In the genomic region with DNA sequence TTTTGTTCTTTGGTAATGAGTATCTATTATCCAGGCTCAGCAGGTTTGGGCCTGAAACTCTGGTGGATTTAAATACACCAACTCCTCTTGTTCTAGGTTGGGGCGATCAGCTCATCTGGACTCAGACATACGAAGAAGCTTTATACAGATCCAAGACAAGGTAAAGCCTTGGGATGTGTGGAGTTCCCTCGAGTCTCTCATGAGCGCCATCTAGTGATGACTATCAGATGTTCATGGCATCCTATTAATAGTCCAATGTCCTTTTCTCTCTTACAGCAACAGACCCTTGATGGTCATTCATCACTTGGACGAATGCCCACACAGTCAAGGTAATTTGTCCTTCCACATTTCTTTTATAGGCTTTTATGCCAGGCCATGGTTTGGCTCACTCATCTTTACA, we compare ENCODE assay signal across 8 mouse cellular contexts. TPM values are rescaled to one million over a fixed set of nuclear protein-coding genes. Genes with fewer than 3 reads are reported as not detected.
DNase-seq lines count a peak whose midpoint lies in the region; ATAC-seq and TF ChIP-seq lines count a peak whose summit lies in the region.

No protein-coding gene starts in this region.

- H3K27ac ChIP-seq in liver, adult 2 months (replicated peaks; ENCODE audit: insufficient read depth, low read depth, low read length): no peak overlapping the region
- H3K27ac ChIP-seq in MEL (ENCODE audit: control insufficient read depth, low read depth, low read length): no peak overlapping the region
- no peak overlapping the region for H3K27ac ChIP-seq in forebrain, embryonic 14.5 days (ENCODE audit: low read depth, low read length)
- H3K27ac ChIP-seq in liver, embryonic 14.5 days: no peak overlapping the region

- TF ChIP-seq EP300 in MEL (IDR thresholded peaks at IDR 0.05; ENCODE audit: low read depth in 1 of 2, low read length in 2 of 2): no peak
- no peak for TF ChIP-seq EP300 in liver, embryonic 14.5 days (IDR thresholded peaks at IDR 0.05; ENCODE audit: low read depth)

- H3K4me1 ChIP-seq in liver, adult 2 months (ENCODE audit: control insufficient read depth, insufficient read depth, low read length): no peaks in the 10 kb centered on the region
- peaks cover 0 to 2% of the 10 kb centered on the region in 2 experiments; a peak in 1 of 4 replicates for H3K4me1 ChIP-seq in MEL (ENCODE audit: control insufficient read depth in 1 of 2, insufficient read depth in 2 of 2, low read length in 2 of 2)
- peaks cover 3% of the 10 kb centered on the region; the same call in 1 of the 2 replicates for H3K4me1 ChIP-seq in forebrain, embryonic 14.5 days (ENCODE audit: control insufficient read depth, insufficient read depth, low read length)
- H3K4me1 ChIP-seq in liver, embryonic 14.5 days (replicated peaks; ENCODE audit: control insufficient read depth in 2 of 2, insufficient read depth in 2 of 2, low read length in 1 of 2): no peaks in the 10 kb centered on the region

- no peaks in the 10 kb centered on the region for H3K36me3 ChIP-seq in liver, adult 2 months (ENCODE audit: control insufficient read depth, insufficient read depth, low read length)
- H3K36me3 ChIP-seq in MEL (ENCODE audit: control insufficient read depth in 1 of 2, insufficient read depth in 2 of 2, low read length in 2 of 2): peaks cover 0 to 3% of the 10 kb centered on the region in 2 experiments; a peak in 1 of 4 replicates
- H3K36me3 ChIP-seq in forebrain, embryonic 14.5 days (ENCODE audit: control insufficient read depth, insufficient read depth, low read length): no peaks in the 10 kb centered on the region
- no peaks in the 10 kb centered on the region for H3K36me3 ChIP-seq in liver, embryonic 14.5 days (replicated peaks; ENCODE audit: control insufficient read depth, insufficient read depth, low read depth)

- no peak for TF ChIP-seq POLR2A in liver, adult 2 months (IDR thresholded peaks at IDR 0.05; ENCODE audit: extremely low read depth, insufficient read depth, low read length)
- TF ChIP-seq POLR2A in MEL (IDR thresholded peaks at IDR 0.05; ENCODE audit: control insufficient read depth in 1 of 2, insufficient read depth in 1 of 2, low read depth in 1 of 2, low read length in 2 of 2, poor library complexity in 1 of 2): no peak
- no peak for TF ChIP-seq POLR2A in brain, embryonic 14.5 days (IDR thresholded peaks at IDR 0.05; ENCODE audit: borderline replicate concordance, extremely low read depth, insufficient read depth, insufficient read length, poor library complexity, severe bottlenecking)

- 25% methylated on average over 5 of the region's 5 CpGs for WGBS in liver, adult 2 months
- 27% methylated on average over 5 of the region's 5 CpGs for WGBS in forebrain, embryonic 14.5 days
- WGBS in liver, embryonic 14.5 days (ENCODE audit: insufficient replicate concordance): 22% methylated on average over 5 of the region's 5 CpGs

- H3K9ac ChIP-seq in liver, adult 2 months (ENCODE audit: low read depth, low read length): no peak overlapping the region
- H3K9ac ChIP-seq in MEL (ENCODE audit: control insufficient read depth, low read depth, low read length, poor library complexity, severe bottlenecking): no peak overlapping the region
- no peak overlapping the region for H3K9ac ChIP-seq in forebrain, embryonic 14.5 days (ENCODE audit: low read length)
- no peak overlapping the region for H3K9ac ChIP-seq in liver, embryonic 14.5 days (replicated peaks)

- H3K4me3 ChIP-seq in liver, adult 2 months (ENCODE audit: insufficient read depth, low read depth, low read length): no peak overlapping the region
- H3K4me3 ChIP-seq in MEL (ENCODE audit: control insufficient read depth in 1 of 2, insufficient read depth in 1 of 2, low read depth in 2 of 2, low read length in 2 of 2): no peak overlapping the region
- no peak overlapping the region for H3K4me3 ChIP-seq in forebrain, embryonic 14.5 days (ENCODE audit: low read depth, low read length)
- H3K4me3 ChIP-seq in liver, embryonic 14.5 days (ENCODE audit: insufficient read depth in 1 of 2, low read depth in 2 of 2, low read length in 2 of 2): no peak overlapping the region

- peak; percentile 19; the same call in 1 of the 2 replicates for TF ChIP-seq CTCF in liver, adult 2 months (IDR thresholded peaks at IDR 0.05; ENCODE audit: low read depth, low read length)
- TF ChIP-seq CTCF in MEL (IDR thresholded peaks at IDR 0.05 in 2 of 3, conservative IDR thresholded peaks at IDR 0.05 in 1 of 3; ENCODE audit: control insufficient read depth in 1 of 3, insufficient read depth in 1 of 3, low read depth in 2 of 3, low read length in 3 of 3, poor library complexity in 1 of 3, severe bottlenecking in 1 of 3): peak; percentile 42 to 76 (median 76)
- peak; percentile 52; the same call in 1 of the 2 replicates for TF ChIP-seq CTCF in brain, embryonic 14.5 days (IDR thresholded peaks at IDR 0.05; ENCODE audit: borderline replicate concordance, extremely low read depth, insufficient read depth, insufficient read length)
- peak; percentile 48 for TF ChIP-seq CTCF in liver, embryonic 14.5 days (IDR thresholded peaks at IDR 0.05; ENCODE audit: low read depth)

- no peak overlapping the region for H3K4me2 ChIP-seq in forebrain, embryonic 14.5 days (ENCODE audit: low read length)
- no peak overlapping the region for H3K4me2 ChIP-seq in liver, embryonic 14.5 days (ENCODE audit: low read depth)

- peak; percentile 27 for DNase-seq in liver, adult 2 months (ENCODE audit: extremely low read depth, low read depth, low spot score)
- DNase-seq in liver: no peak
- DNase-seq in MEL (ENCODE audit: low read depth, low spot score): peak; percentile 67
- DNase-seq in brain, embryonic 14.5 days (ENCODE audit: low read depth): peak; percentile 67
- DNase-seq in forebrain, embryonic 14.5 days (ENCODE audit: low spot score): peak; percentile 70
- peak in 2 of 3 experiments; percentile 5 to 26 for DNase-seq in liver, embryonic 14.5 days (ENCODE audit: low read depth in 3 of 3, low spot score in 3 of 3)
- DNase-seq in ovary, postnatal 36 days (ENCODE audit: low spot score): no peak
- DNase-seq in layer of hippocampus, postnatal 14 days (ENCODE audit: low spot score in 2 of 2): no peak

- H3K9me3 ChIP-seq in MEL (replicated peaks; ENCODE audit: insufficient read depth, low read length): no peaks in the 10 kb centered on the region
- no peaks in the 10 kb centered on the region for H3K9me3 ChIP-seq in forebrain, embryonic 14.5 days (replicated peaks; ENCODE audit: control insufficient read depth, low read length)
- no peaks in the 10 kb centered on the region for H3K9me3 ChIP-seq in liver, embryonic 14.5 days (ENCODE audit: control insufficient read depth, low read length)

- H3K27me3 ChIP-seq in liver, adult 2 months (ENCODE audit: control insufficient read depth, insufficient read depth, low read length): peaks cover 2% of the 10 kb centered on the region; the same call in 1 of the 2 replicates
- H3K27me3 ChIP-seq in MEL (ENCODE audit: control insufficient read depth in 1 of 2, insufficient read depth in 2 of 2, low read length in 2 of 2): no peaks in the 10 kb centered on the region
- H3K27me3 ChIP-seq in forebrain, embryonic 14.5 days (replicated peaks; ENCODE audit: control insufficient read depth, insufficient read depth, low read length): no peaks in the 10 kb centered on the region
- H3K27me3 ChIP-seq in liver, embryonic 14.5 days (ENCODE audit: control insufficient read depth, insufficient read depth, low read length): no peaks in the 10 kb centered on the region

- no peaks in the 10 kb centered on the region for H3K79me2 ChIP-seq in liver, adult 2 months (ENCODE audit: control insufficient read depth, insufficient read depth, low read length)
- no peaks in the 10 kb centered on the region for H3K79me2 ChIP-seq in MEL (ENCODE audit: control insufficient read depth, insufficient read depth, low read length, poor library complexity)

- TF ChIP-seq RAD21 in MEL (IDR thresholded peaks at IDR 0.05; ENCODE audit: low read depth, low read length): peak; percentile 53

- peak; percentile 32; the same call in 1 of the 2 replicates for ATAC-seq in forebrain, embryonic 14.5 days
- ATAC-seq in liver, embryonic 14.5 days (ENCODE audit: insufficient read depth): no peak

TF ChIP-seq in MEL, 35 proteins besides CTCF, POLR2A, EP300 and RAD21:
- TF ChIP-seq BHLHE40 (IDR thresholded peaks at IDR 0.05; ENCODE audit: borderline replicate concordance, low read depth, low read length) (no peak), ZC3H11A (IDR thresholded peaks at IDR 0.05; ENCODE audit: low read depth, low read length) (peak; percentile 48; the same call in 1 of the 2 replicates), SMC3 (IDR thresholded peaks at IDR 0.05; ENCODE audit: low read depth, low read length) (peak; percentile 76), HCFC1 (IDR thresholded peaks at IDR 0.05; ENCODE audit: low read depth, low read length) (no peak)

RNA-seq across cellular contexts. Expression of gene Agr2, which starts 3.1 kb away (rescaled TPM):
- 0.47 TPM in 1 of 2 replicates, not detected in the other for total RNA-seq in liver, adult 2 months (2014; rRNA removed)
- 0.27 and 0.29 TPM in 2 replicates for polyA plus RNA-seq in liver, adult 2 months (2012; rRNA removed)
- total RNA-seq in MEL (2012; rRNA removed): not detected in 2 replicates
- not detected for polyA plus RNA-seq in MEL (2012; ENCODE audit: insufficient read depth in 1 of 2, insufficient read length in 2 of 2, low read depth in 1 of 2, low replicate concordance in 2 of 2, missing spikeins in 1 of 2)
- polyA plus RNA-seq in brain, embryonic 14.5 days (2012; rRNA removed): not detected in 2 replicates
- polyA plus RNA-seq in forebrain, embryonic 14.5 days (2014; fragmentation: Nextera tagmentation; extraction: Ambion mirVana): not detected in 2 replicates
- polyA plus RNA-seq in liver, embryonic 14.5 days (2012; rRNA removed): 0.07 and 0.09 TPM in 2 replicates
- not detected in 2 replicates for polyA plus RNA-seq in liver, embryonic 14.5 days (2014; fragmentation: Nextera tagmentation; extraction: Ambion mirVana)
- not detected for total RNA-seq in layer of hippocampus, postnatal 14 days (2021)

RNA-seq across cellular contexts. Expression of gene Tspan13, which starts 46.5 kb away (rescaled TPM):
- 0.74 and 1.7 TPM in 2 replicates for total RNA-seq in liver, adult 2 months (2014; rRNA removed)
- 1.9 and 2.1 TPM in 2 replicates for polyA plus RNA-seq in liver, adult 2 months (2012; rRNA removed)
- total RNA-seq in MEL (2012; rRNA removed): 23.0 and 23.7 TPM in 2 replicates
- polyA plus RNA-seq in MEL (2012; ENCODE audit: insufficient read depth in 1 of 2, insufficient read length in 2 of 2, low read depth in 1 of 2, low replicate concordance in 2 of 2, missing spikeins in 1 of 2): 10 to 100 TPM in 1 of 2 experiments, not detected in 1; 37.5 TPM
- polyA plus RNA-seq in brain, embryonic 14.5 days (2012; rRNA removed): 247 and 280 TPM in 2 replicates
- 249 and 271 TPM in 2 replicates for polyA plus RNA-seq in forebrain, embryonic 14.5 days (2014; fragmentation: Nextera tagmentation; extraction: Ambion mirVana)
- 7.8 and 9.3 TPM in 2 replicates for polyA plus RNA-seq in liver, embryonic 14.5 days (2012; rRNA removed)
- polyA plus RNA-seq in liver, embryonic 14.5 days (2014; fragmentation: Nextera tagmentation; extraction: Ambion mirVana): 15.5 and 17.4 TPM in 2 replicates
- total RNA-seq in layer of hippocampus, postnatal 14 days (2021): 100 to 1,000 TPM; 278 to 281 TPM

Comparison
In these comparisons a context has a peak if more than half of its experiments do, and no peak if none do; other contexts are left out.
1. DNase-seq: peak in liver, adult 2 months (single experiment), MEL (single experiment), brain, embryonic 14.5 days (single experiment), forebrain, embryonic 14.5 days (single experiment) and liver, embryonic 14.5 days (2 of 3); none in liver (single experiment), ovary, postnatal 36 days (single experiment) and layer of hippocampus, postnatal 14 days (0 of 2).
2. CTCF ChIP-seq: peak in every context shown above with its lines; median percentile 76 in MEL; 52 in brain, embryonic 14.5 days; 48 in liver, embryonic 14.5 days; 19 in liver, adult 2 months.